Mouse (Mus musculus) liver, embryonic 16.5 days (tissue): ENCODE results near the gene Msh2. TPM values are rescaled to one million over a fixed set of nuclear protein-coding genes. Genes with fewer than 3 reads are reported as not detected.

ENCODE experiments used
- ATAC-seq: fragments of 200-750 bp; cut with Nextera tagmentation; 2 replicates; pipeline ENCODE4 v1.8.0; 2017; ENCODE audit warnings: low read depth, mild to moderate bottlenecking, moderate number of reproducible peaks, moderate library complexity
- H3K27ac ChIP-seq: fragments of 300-500 bp; sonication (generic); 2 replicates; pipeline ENCODE4 v1.5.1; 2014; ENCODE audit warnings: mild to moderate bottlenecking, low read length
- H3K27me3 ChIP-seq: fragments of 300-500 bp; sonication (generic); 2 replicates; pipeline ENCODE4 v1.6.1; 2014; ENCODE audit warnings: low read depth, low read length, mixed read lengths; ENCODE audit not compliant: control insufficient read depth, insufficient read depth
- H3K36me3 ChIP-seq: fragments of 300-500 bp; sonication (generic); 2 replicates; pipeline ENCODE4 v1.6.1; 2014; ENCODE audit warnings: mild to moderate bottlenecking; ENCODE audit not compliant: control insufficient read depth, insufficient read depth
- H3K4me1 ChIP-seq: fragments of 300-500 bp; sonication (generic); 2 replicates; pipeline ENCODE4 v1.6.1; 2014; ENCODE audit warnings: low read depth, low read length, mixed read lengths; ENCODE audit not compliant: control insufficient read depth
- H3K4me2 ChIP-seq: fragments of 300-500 bp; sonication (generic); 2 replicates; pipeline ENCODE4 v1.6.1; 2014; ENCODE audit warnings: low read depth, low read length, mixed read lengths
- H3K4me3 ChIP-seq: fragments of 300-500 bp; sonication (generic); 2 replicates; pipeline ENCODE4 v1.5.1; 2014; ENCODE audit warnings: low read depth, mild to moderate bottlenecking, low read length
- H3K9ac ChIP-seq: fragments of 300-500 bp; sonication (generic); 2 replicates; pipeline ENCODE4 v1.6.1; 2014; ENCODE audit warnings: low read depth, low read length
- H3K9me3 ChIP-seq: fragments of 300-500 bp; sonication (generic); replicated peaks from 2 replicates; pipeline ENCODE4 v1.6.1; 2016; ENCODE audit warnings: low read length; ENCODE audit not compliant: control insufficient read depth
- WGBS: fragments of 180-500 bp; shearing (Covaris S2); extraction: QIAGEN DNeasy Blood & Tissue Kit; methylation state at CpG from one replicate; pipeline ENCODE4 v1.1.7; 2014; ENCODE audit not compliant: insufficient replicate concordance; 5-methylcytosine and 5-hydroxymethylcytosine counted together
- polyA plus RNA-seq: library from polyadenylated mRNA; unstranded; fragments of >200 nt; fragmentation: Nextera tagmentation; extraction: Ambion mirVana; gene quantifications from 2 replicates; pipeline ENCODE4 v1.2.1, GENCODE M21; 2015

The Msh2 gene
- polyA plus RNA-seq, 1 experiment from 2014 or later, result 23.3 TPM

DNA sequence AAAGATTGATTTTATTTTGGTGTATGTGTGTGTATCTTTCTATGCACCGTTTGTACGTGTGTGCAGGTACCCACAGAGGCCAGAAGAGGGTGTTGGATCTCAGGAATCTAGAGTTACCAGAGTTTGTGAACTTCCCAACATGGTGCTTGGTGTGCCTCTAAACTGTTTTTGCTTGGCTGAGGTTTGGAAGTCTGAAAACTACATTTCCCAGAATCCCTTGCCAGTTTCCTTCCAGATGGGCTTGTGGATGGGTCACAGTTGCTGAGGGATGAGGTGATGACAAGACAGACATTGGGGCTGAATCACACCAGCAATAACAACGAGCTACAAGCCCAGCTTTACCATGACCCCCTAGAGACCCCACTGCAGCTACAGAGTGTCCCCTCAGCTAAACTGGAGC lies 65.0 kb downstream of the Msh2 start:
- H3K9me3 ChIP-seq, result no peaks in the 10 kb centered on the region
- no peak overlapping the region for H3K9ac ChIP-seq
- 73% methylated on average over 3 of the region's 3 CpGs for WGBS
- H3K4me2 ChIP-seq, result no peak overlapping the region
- H3K27ac ChIP-seq, result no peak overlapping the region
- no peak overlapping the region for H3K4me3 ChIP-seq
- ATAC-seq, result no peak
- H3K36me3 ChIP-seq, result no peaks in the 10 kb centered on the region
- no peaks in the 10 kb centered on the region for H3K4me1 ChIP-seq
- H3K27me3 ChIP-seq, result no peaks in the 10 kb centered on the region

DNA sequence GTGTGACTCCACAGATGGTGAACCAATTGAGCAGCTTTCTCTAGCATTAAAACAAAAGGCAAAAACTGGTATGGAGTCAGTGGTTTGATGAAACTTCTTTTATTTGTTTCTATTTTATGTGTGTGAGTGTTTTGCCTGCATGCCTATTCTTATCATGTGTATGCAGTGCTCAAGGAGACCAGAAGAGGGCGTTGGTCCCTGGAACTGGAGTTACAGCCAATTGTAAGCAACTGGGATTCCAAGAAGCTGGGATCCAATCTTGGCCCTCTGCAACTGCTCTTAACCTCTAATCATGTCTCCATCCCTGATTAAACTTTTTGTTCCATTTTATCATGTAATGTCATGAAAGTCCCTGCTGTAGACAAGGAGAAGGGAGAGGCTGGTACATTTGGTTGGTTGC lies 67.7 kb downstream of the Msh2 start:
- peaks cover 4% of the 10 kb centered on the region for H3K27me3 ChIP-seq
- 16% methylated on average over 1 of the region's 1 CpGs for WGBS
- H3K9me3 ChIP-seq, result no peaks in the 10 kb centered on the region
- H3K27ac ChIP-seq, result no peak overlapping the region
- H3K4me3 ChIP-seq, result no peak overlapping the region
- H3K4me2 ChIP-seq, result no peak overlapping the region
- H3K9ac ChIP-seq, result no peak overlapping the region
- no peak for ATAC-seq
- no peaks in the 10 kb centered on the region for H3K36me3 ChIP-seq
- H3K4me1 ChIP-seq, result no peaks in the 10 kb centered on the region

DNA sequence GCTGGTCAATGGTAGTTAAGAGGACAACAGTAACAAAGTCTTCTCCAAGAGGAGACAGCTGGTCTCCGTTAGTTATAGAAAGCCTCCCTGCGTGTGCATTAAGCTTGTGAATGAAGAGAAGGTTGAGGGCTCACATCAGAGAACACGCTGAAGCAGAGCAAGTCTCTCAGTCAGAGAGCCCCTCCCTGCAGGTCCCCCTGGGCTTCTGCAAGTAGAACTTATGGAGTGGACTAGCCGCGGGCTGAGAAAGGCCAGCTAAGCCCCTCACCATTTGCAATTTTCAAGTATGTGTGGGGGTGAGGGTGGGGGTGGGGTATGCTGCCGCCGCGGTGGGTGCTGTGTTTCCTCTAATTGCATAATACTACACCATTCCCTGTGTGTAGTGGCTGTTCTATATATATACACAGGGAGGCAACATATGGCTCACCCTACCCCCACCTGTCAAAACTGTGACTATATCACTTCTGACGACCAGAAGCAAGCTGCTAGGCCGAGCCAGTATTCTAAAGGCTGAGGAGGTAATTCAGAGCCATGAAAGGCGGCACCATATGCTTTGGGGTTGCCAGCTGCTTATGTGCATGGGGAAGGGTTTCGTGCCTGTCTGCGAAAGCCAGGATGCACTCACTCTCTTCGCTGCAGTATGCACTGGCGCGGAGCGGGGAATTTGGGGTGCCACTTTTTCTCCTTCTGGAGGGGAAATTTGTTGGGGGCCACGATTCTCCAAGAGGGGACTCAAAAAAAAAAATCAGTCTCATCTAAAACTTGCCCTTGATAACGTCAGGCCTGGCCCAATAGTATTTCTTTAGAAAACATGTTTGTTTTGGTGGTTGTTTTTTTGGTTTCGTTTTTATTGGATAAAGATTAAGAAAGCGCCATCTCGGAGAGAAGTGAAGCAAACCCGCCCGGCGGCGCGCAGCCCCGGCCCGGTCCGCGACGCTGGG lies 73.1 kb downstream of the Msh2 start:
- WGBS, result 15% methylated on average over 32 of the region's 32 CpGs
- H3K9me3 ChIP-seq, result no peaks in the 10 kb centered on the region
- H3K4me2 ChIP-seq, result peak overlapping the region; percentile 75
- H3K4me3 ChIP-seq, result peak overlapping the region; percentile 60
- H3K27me3 ChIP-seq, result peaks cover 32% of the 10 kb centered on the region
- H3K27ac ChIP-seq, result no peak overlapping the region
- no peak overlapping the region for H3K9ac ChIP-seq
- no peaks in the 10 kb centered on the region; the same call in 1 of the 2 replicates for H3K4me1 ChIP-seq
- no peak for ATAC-seq
- no peaks in the 10 kb centered on the region for H3K36me3 ChIP-seq

- Histone ChIP-seq H3K9me3 (no peaks in the 10 kb centered on the region), H3K4me2 (peak overlapping the region; percentile 75), H3K4me1 (no peaks in the 10 kb centered on the region; the same call in 1 of the 2 replicates), H3K4me3 (peak overlapping the region; percentile 60), H3K27ac (no peak overlapping the region), H3K36me3 (no peaks in the 10 kb centered on the region), H3K9ac (no peak overlapping the region), H3K27me3 (peaks cover 32% of the 10 kb centered on the region)
- ATAC-seq, result no peak
- WGBS, result 3% methylated on average over 101 of the region's 101 CpGs
Measured at GRCm38 (mm10) chr17:87745926-87746888, 74.1 kb downstream of the Msh2 start.

DNA sequence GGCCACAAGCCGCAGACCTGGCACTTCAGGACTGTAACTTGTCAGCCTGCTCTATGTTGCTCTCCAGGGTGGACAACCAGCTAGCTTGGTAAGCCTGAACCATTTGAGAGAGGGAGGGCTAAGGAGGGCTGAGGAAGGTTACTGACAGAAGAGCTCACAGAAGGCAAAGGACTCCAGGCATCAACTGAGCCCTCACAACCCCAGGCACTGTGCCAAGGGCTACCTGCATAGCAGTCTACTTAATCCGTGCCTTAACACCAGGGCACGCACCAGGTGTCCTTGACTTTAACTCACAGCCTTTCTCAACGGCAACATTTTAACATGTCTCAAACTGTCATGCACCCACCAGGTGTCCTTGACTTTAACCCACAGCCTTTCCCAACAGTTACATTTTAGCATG lies 88.2 kb downstream of the Msh2 start:
- H3K9me3 ChIP-seq, result no peaks in the 10 kb centered on the region
- H3K27me3 ChIP-seq, result no peaks in the 10 kb centered on the region
- ATAC-seq, result no peak
- no peak overlapping the region for H3K4me2 ChIP-seq
- no peaks in the 10 kb centered on the region for H3K36me3 ChIP-seq
- no peak overlapping the region for H3K4me3 ChIP-seq
- 64% methylated on average over 4 of the region's 4 CpGs for WGBS
- no peak overlapping the region for H3K9ac ChIP-seq
- no peak overlapping the region for H3K27ac ChIP-seq
- H3K4me1 ChIP-seq, result no peaks in the 10 kb centered on the region

GRCm38 (mm10) chr17:87763146-87763545 lies 91.0 kb downstream of the Msh2 start:
- Histone ChIP-seq H3K36me3 (no peaks in the 10 kb centered on the region), H3K9ac (no peak overlapping the region), H3K4me2 (no peak overlapping the region), H3K4me3 (no peak overlapping the region), H3K4me1 (no peaks in the 10 kb centered on the region), H3K27ac (no peak overlapping the region), H3K27me3 (no peaks in the 10 kb centered on the region), H3K9me3 (no peaks in the 10 kb centered on the region)
- WGBS, result 58% methylated on average over 7 of the region's 7 CpGs
- no peak for ATAC-seq

- Histone ChIP-seq H3K27ac (no peak overlapping the region), H3K4me3 (no peak overlapping the region), H3K36me3 (no peaks in the 10 kb centered on the region), H3K9ac (no peak overlapping the region), H3K9me3 (no peaks in the 10 kb centered on the region), H3K4me1 (no peaks in the 10 kb centered on the region), H3K27me3 (no peaks in the 10 kb centered on the region), H3K4me2 (no peak overlapping the region)
- ATAC-seq, result no peak
- 74% methylated on average over 11 of the region's 11 CpGs for WGBS
Measured at GRCm38 (mm10) chr17:87765031-87765430, 92.9 kb downstream of the Msh2 start.

- 68% methylated on average over 6 of the region's 6 CpGs for WGBS
- no peaks in the 10 kb centered on the region for H3K9me3 ChIP-seq
- no peak for ATAC-seq
- H3K36me3 ChIP-seq, result no peaks in the 10 kb centered on the region
- H3K27ac ChIP-seq, result no peak overlapping the region
- H3K4me2 ChIP-seq, result no peak overlapping the region
- H3K9ac ChIP-seq, result no peak overlapping the region
- H3K27me3 ChIP-seq, result no peaks in the 10 kb centered on the region
- no peaks in the 10 kb centered on the region for H3K4me1 ChIP-seq
- no peak overlapping the region for H3K4me3 ChIP-seq
Measured at GRCm38 (mm10) chr17:87766888-87767287, 94.8 kb downstream of the Msh2 start.
